Mouse (Mus musculus) embryonic fibroblast, embryonic 13.5 days (primary cell): ENCODE data around the gene Ankrd11.

Source experiments
- CTCF ChIP-seq: IDR thresholded peaks from 2 replicates; pipeline ENCODE4 v1.5.1; 2011; ENCODE audit warnings: mild to moderate bottlenecking, control low read depth, low read length, moderate library complexity, borderline replicate concordance; ENCODE audit not compliant: insufficient read depth
- POLR2A ChIP-seq: IDR thresholded peaks from 2 replicates; pipeline ENCODE4 v1.6.1; 2011; ENCODE audit warnings: low read depth, mild to moderate bottlenecking, control low read depth, low read length, moderate library complexity

- TF ChIP-seq CTCF (no peak), POLR2A (no peak)
These were observed 182.2 kb downstream of the Ankrd11 start for GRCm38 (mm10) chr8:122859843-122860242.
